Mouse (Mus musculus): ENCODE measurements at regions not wholly inside any gene's neighbourhood (a gene's known extent, or its start where the extent isn't known, plus 50 kb on each side); places are given as distances from the start of the nearest gene placed in this dataset.
A peak's percentile ranks its signal among the peaks of the same experiment; 100 is the strongest.

GRCm38 (mm10) chr2:160507816-160508564 is 137.7 kb upstream of the Top1 start:
- H3K4me1 ChIP-seq (ENCODE audit: control insufficient read depth, insufficient read depth, low read length): peaks cover 2% of the 10 kb centered on the region
- H3K27me3 ChIP-seq (ENCODE audit: control insufficient read depth, insufficient read depth, low read length, poor library complexity, severe bottlenecking): no peaks in the 10 kb centered on the region
- H3K9ac ChIP-seq (ENCODE audit: low read depth, poor library complexity, severe bottlenecking): no peak overlapping the region
- no peak for TF ChIP-seq CTCF (IDR thresholded peaks at IDR 0.05; ENCODE audit: low read depth, low read length)
- no peak for TF ChIP-seq POLR2A (IDR thresholded peaks at IDR 0.05; ENCODE audit: insufficient read depth, low read length)
- no peak for TF ChIP-seq EP300 (IDR thresholded peaks at IDR 0.05; ENCODE audit: insufficient read depth, low read depth, low read length)
- H3K9me3 ChIP-seq (replicated peaks; ENCODE audit: control insufficient read depth, insufficient read depth, low read length, poor library complexity, severe bottlenecking): no peaks in the 10 kb centered on the region
- no peaks in the 10 kb centered on the region for H3K36me3 ChIP-seq (ENCODE audit: control insufficient read depth, insufficient read depth, low read length, poor library complexity, severe bottlenecking)
- no peak overlapping the region for H3K27ac ChIP-seq (ENCODE audit: insufficient read depth, low read length)
- H3K4me3 ChIP-seq (ENCODE audit: low read depth, low read length): no peak overlapping the region

DNA sequence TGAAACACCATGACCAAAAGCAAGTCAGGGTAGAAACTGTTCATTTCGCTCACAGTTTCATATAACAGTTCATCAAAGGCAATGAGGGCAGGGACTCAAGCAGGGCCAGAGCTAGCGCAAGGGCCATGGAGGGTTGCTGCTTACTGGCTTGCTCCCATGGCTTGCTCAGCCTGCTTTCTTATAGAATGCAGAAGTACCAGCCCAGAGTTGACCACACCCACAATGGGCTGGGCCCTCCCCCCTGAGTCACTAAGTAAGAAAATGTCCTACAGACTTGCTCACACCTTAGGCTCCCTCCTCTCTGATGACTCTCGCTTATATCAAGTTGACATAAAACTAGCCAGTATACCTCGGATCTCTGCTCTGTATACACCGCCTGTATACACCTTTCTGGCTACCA is 135.5 kb upstream of the Top1 start:
- Histone ChIP-seq H3K4me1 (ENCODE audit: control insufficient read depth, insufficient read depth, low read length) (peaks cover 2% of the 10 kb centered on the region), H3K9ac (ENCODE audit: low read depth, poor library complexity, severe bottlenecking) (no peak overlapping the region), H3K27ac (ENCODE audit: insufficient read depth, low read length) (peak overlapping the region; percentile 21; the same call in 1 of the 2 replicates), H3K36me3 (ENCODE audit: control insufficient read depth, insufficient read depth, low read length, poor library complexity, severe bottlenecking) (no peaks in the 10 kb centered on the region), H3K4me3 (ENCODE audit: low read depth, low read length) (no peak overlapping the region), H3K9me3 (replicated peaks; ENCODE audit: control insufficient read depth, insufficient read depth, low read length, poor library complexity, severe bottlenecking) (no peaks in the 10 kb centered on the region), H3K27me3 (ENCODE audit: control insufficient read depth, insufficient read depth, low read length, poor library complexity, severe bottlenecking) (no peaks in the 10 kb centered on the region)
- TF ChIP-seq CTCF (IDR thresholded peaks at IDR 0.05; ENCODE audit: low read depth, low read length) (no peak), POLR2A (IDR thresholded peaks at IDR 0.05; ENCODE audit: insufficient read depth, low read length) (no peak), EP300 (IDR thresholded peaks at IDR 0.05; ENCODE audit: insufficient read depth, low read depth, low read length) (no peak)

DNA sequence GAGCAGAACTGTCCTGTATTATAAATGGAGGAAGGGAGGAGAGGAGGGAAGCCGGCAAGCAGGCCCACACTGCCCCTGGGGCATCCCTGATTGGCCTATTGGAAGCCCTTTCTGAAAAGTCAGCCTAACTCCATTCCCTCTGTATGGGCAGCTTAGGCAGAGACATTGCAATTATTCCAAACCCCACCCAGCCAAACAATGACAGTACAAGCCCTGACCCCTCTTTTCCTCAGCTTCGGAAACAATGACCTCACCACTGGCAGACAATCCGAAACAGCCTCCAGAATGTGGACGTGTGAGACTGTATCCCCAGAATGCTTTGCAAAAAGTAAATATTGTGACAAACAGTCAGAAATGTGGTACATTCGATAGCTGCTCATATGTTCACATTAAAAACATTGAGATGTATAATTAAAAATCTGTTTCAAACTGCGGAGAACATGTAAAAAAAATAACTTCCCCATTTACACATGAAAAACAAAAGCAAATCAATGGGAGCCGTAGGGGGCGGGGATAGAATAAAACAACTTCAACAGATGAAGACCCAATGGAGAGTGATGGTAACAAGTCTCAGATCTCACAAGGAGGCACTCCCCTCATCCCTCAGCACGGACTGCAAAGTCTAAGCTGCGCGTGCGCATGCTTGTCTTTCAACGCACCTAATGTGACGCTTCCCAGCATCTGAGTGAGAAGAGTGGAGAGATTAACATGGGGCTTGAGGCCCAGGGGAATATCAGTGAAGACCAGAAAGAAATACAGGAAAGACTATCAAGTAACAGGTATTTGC is 134.9 kb upstream of the Top1 start:
- TF ChIP-seq EP300 (IDR thresholded peaks at IDR 0.05; ENCODE audit: insufficient read depth, low read depth, low read length) (no peak), POLR2A (IDR thresholded peaks at IDR 0.05; ENCODE audit: insufficient read depth, low read length) (no peak), CTCF (IDR thresholded peaks at IDR 0.05; ENCODE audit: low read depth, low read length) (no peak)
- no peaks in the 10 kb centered on the region for H3K36me3 ChIP-seq (ENCODE audit: control insufficient read depth, insufficient read depth, low read length, poor library complexity, severe bottlenecking)
- H3K9me3 ChIP-seq (replicated peaks; ENCODE audit: control insufficient read depth, insufficient read depth, low read length, poor library complexity, severe bottlenecking): no peaks in the 10 kb centered on the region
- no peak overlapping the region for H3K9ac ChIP-seq (ENCODE audit: low read depth, poor library complexity, severe bottlenecking)
- peaks cover 2% of the 10 kb centered on the region for H3K4me1 ChIP-seq (ENCODE audit: control insufficient read depth, insufficient read depth, low read length)
- no peak overlapping the region for H3K4me3 ChIP-seq (ENCODE audit: low read depth, low read length)
- no peaks in the 10 kb centered on the region for H3K27me3 ChIP-seq (ENCODE audit: control insufficient read depth, insufficient read depth, low read length, poor library complexity, severe bottlenecking)
- peak overlapping the region; percentile 21; the same call in 1 of the 2 replicates for H3K27ac ChIP-seq (ENCODE audit: insufficient read depth, low read length)

GRCm38 (mm10) chr2:160515621-160516020 is 130.1 kb upstream of the Top1 start:
- H3K4me3 ChIP-seq (ENCODE audit: low read depth, low read length): no peak overlapping the region

DNA sequence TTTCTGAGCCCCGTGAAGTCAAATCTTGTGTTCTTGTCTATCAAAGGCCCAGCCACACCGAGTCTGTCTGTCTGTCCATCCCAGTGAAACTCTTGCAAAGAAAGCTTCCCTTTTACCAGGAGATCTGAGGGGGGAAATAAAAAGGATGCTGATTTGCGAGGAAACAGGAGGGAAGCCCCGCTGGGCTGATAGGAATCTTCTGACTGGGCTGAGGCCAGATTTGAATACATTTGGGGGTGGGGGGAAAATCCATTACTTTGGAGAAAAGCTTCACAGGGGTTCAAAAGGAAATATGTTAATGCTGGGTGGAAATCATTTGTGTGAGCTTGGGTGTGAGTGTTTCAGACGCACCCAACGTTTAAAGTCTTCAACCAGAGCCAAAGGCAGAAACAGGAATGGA is 129.2 kb upstream of the Top1 start:
- no peaks in the 10 kb centered on the region for H3K9me3 ChIP-seq (replicated peaks; ENCODE audit: control insufficient read depth, insufficient read depth, low read length, poor library complexity, severe bottlenecking)
- H3K4me1 ChIP-seq (ENCODE audit: control insufficient read depth, insufficient read depth, low read length): no peaks in the 10 kb centered on the region
- no peak overlapping the region for H3K27ac ChIP-seq (ENCODE audit: insufficient read depth, low read length)
- H3K4me3 ChIP-seq (ENCODE audit: low read depth, low read length): no peak overlapping the region
- no peaks in the 10 kb centered on the region for H3K36me3 ChIP-seq (ENCODE audit: control insufficient read depth, insufficient read depth, low read length, poor library complexity, severe bottlenecking)
- H3K9ac ChIP-seq (ENCODE audit: low read depth, poor library complexity, severe bottlenecking): no peak overlapping the region
- TF ChIP-seq CTCF (IDR thresholded peaks at IDR 0.05; ENCODE audit: low read depth, low read length) (no peak), POLR2A (IDR thresholded peaks at IDR 0.05; ENCODE audit: insufficient read depth, low read length) (no peak), EP300 (IDR thresholded peaks at IDR 0.05; ENCODE audit: insufficient read depth, low read depth, low read length) (no peak)
- no peaks in the 10 kb centered on the region for H3K27me3 ChIP-seq (ENCODE audit: control insufficient read depth, insufficient read depth, low read length, poor library complexity, severe bottlenecking)

More at GRCm38 (mm10) chr2:160515621-160516020, 130.1 kb upstream of the Top1 start:
- peaks cover 2% of the 10 kb centered on the region for H3K4me1 ChIP-seq (ENCODE audit: control insufficient read depth, insufficient read depth, low read length)
- TF ChIP-seq CTCF (IDR thresholded peaks at IDR 0.05; ENCODE audit: low read depth, low read length): no peak
- TF ChIP-seq POLR2A (IDR thresholded peaks at IDR 0.05; ENCODE audit: insufficient read depth, low read length): no peak
- TF ChIP-seq EP300 (IDR thresholded peaks at IDR 0.05; ENCODE audit: insufficient read depth, low read depth, low read length): no peak
- no peak overlapping the region for H3K27ac ChIP-seq (ENCODE audit: insufficient read depth, low read length)
- H3K9me3 ChIP-seq (replicated peaks; ENCODE audit: control insufficient read depth, insufficient read depth, low read length, poor library complexity, severe bottlenecking): no peaks in the 10 kb centered on the region
- H3K27me3 ChIP-seq (ENCODE audit: control insufficient read depth, insufficient read depth, low read length, poor library complexity, severe bottlenecking): no peaks in the 10 kb centered on the region
- H3K9ac ChIP-seq (ENCODE audit: low read depth, poor library complexity, severe bottlenecking): no peak overlapping the region
- H3K36me3 ChIP-seq (ENCODE audit: control insufficient read depth, insufficient read depth, low read length, poor library complexity, severe bottlenecking): no peaks in the 10 kb centered on the region
